Mouse (Mus musculus): ENCODE measurements around the gene Egln2.

- no peak for TF ChIP-seq POLR2A (IDR thresholded peaks at IDR 0.05; ENCODE audit: low read depth, low read length)
- TF ChIP-seq CTCF (IDR thresholded peaks at IDR 0.05; ENCODE audit: borderline replicate concordance, insufficient read depth, low read length), result no peak
Observed at GRCm38 (mm10) chr7:27197136-27197535, 30.5 kb upstream of the Egln2 start.

Data from embryonic fibroblast, embryonic 13.5 days (primary cell).